ENCODE assay signal across 8 mouse cellular contexts in genomic region chr12:32379296-32379725, GRCm38 (mm10). TPM values are rescaled to one million over a fixed set of nuclear protein-coding genes. Genes with fewer than 3 reads are reported as not detected.
DNase-seq lines count a peak whose midpoint lies in the region; ATAC-seq lines count a peak whose summit lies in the region.

No protein-coding gene starts in this region.

- peak; percentile 31 for DNase-seq in WW6 (ENCODE audit: low read depth, low spot score)
- peak; percentile 83 for DNase-seq in cerebellum, postnatal 36 days
- peak; percentile 85 to 90 for DNase-seq in frontal cortex, postnatal 36 days (ENCODE audit: low spot score in 2 of 2)
- peak; percentile 80 for DNase-seq in left cerebral cortex, adult 11 months (ENCODE audit: low spot score)
- peak; percentile 92 for DNase-seq in lung, postnatal 36 days
- peak; percentile 86 for DNase-seq in retina, embryonic 14.5 days (ENCODE audit: low spot score)
- peak; percentile 93 for DNase-seq in thymus, postnatal 4 days

- H3K36me3 ChIP-seq in hindbrain, embryonic 15.5 days, result no peaks in the 10 kb centered on the region

- peak; percentile 80 for ATAC-seq in hindbrain, embryonic 15.5 days (ENCODE audit: low FRiP score, low read depth)

- peaks cover 28% of the 10 kb centered on the region for H3K4me1 ChIP-seq in hindbrain, embryonic 15.5 days (replicated peaks)

- H3K27ac ChIP-seq in hindbrain, embryonic 15.5 days (replicated peaks), result peak overlapping the region; percentile 96

- H3K9me3 ChIP-seq in hindbrain, embryonic 15.5 days, result no peaks in the 10 kb centered on the region

- H3K9ac ChIP-seq in hindbrain, embryonic 15.5 days, result peak overlapping the region; percentile 96

- WGBS in hindbrain, embryonic 15.5 days, result under 1% methylated on average over 47 of the region's 67 CpGs

- peak overlapping the region; percentile 65 for H3K4me2 ChIP-seq in hindbrain, embryonic 15.5 days

- peak overlapping the region; percentile 71 for H3K4me3 ChIP-seq in hindbrain, embryonic 15.5 days

- no peaks in the 10 kb centered on the region for H3K27me3 ChIP-seq in hindbrain, embryonic 15.5 days

RNA-seq across cellular contexts. Expression of gene Ccdc71l, which starts 0.8 kb away (rescaled TPM):
- polyA plus RNA-seq in hindbrain, embryonic 15.5 days (2015; fragmentation: Nextera tagmentation; extraction: Ambion mirVana), result 4.5 TPM in 2 replicates

Comparison
In these comparisons a context has a peak if more than half of its experiments do, and no peak if none do; other contexts are left out.
1. Peak in every context shown above with its lines: DNase-seq, ATAC-seq, H3K4me3 ChIP-seq and H3K27ac ChIP-seq.
2. DNase-seq: peak in every context shown above with its lines; median percentile 93 in thymus, postnatal 4 days; 92 in lung, postnatal 36 days; 88 in frontal cortex, postnatal 36 days; 86 in retina, embryonic 14.5 days; 83 in cerebellum, postnatal 36 days; 80 in left cerebral cortex, adult 11 months; 31 in WW6.